Mouse (Mus musculus): Measurements from ENCODE around the gene Zkscan14. TPM values are rescaled to one million over a fixed set of nuclear protein-coding genes. Genes with fewer than 3 reads are reported as not detected.
A peak's percentile ranks its signal among the peaks of the same experiment; 100 is the strongest.

Gene Zkscan14
- total and polyA plus RNA-seq, 3 experiments, result 6.7 to 7.5 TPM; not detected in 1

DNA sequence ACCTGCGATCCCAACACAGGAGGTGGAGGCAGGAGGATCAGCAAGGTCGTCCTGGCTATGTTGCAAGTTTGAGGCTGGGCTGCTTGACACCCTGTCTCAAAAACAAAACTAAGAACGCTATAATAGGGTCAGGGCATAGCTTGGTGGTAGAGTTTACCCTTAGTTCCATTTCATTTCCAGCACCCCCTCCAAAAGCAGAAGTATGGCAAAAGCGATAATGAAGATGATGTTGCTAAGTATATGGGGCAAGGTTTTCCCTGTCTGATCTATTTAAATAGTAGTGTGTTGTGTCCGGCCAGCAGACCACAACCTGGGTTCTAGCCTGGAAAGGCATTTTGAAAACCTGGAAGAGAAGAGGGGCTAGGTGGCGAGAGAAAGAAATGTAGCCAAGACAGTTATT lies 6.3 kb upstream of the Zkscan14 start (continued):
- TF ChIP-seq POLR2A (IDR thresholded peaks at IDR 0.05; ENCODE audit: control insufficient read depth in 1 of 2, insufficient read depth in 1 of 2, low read depth in 1 of 2, low read length in 2 of 2, poor library complexity in 1 of 2) (no peak), HCFC1 (IDR thresholded peaks at IDR 0.05; ENCODE audit: low read depth, low read length) (no peak)

DNA sequence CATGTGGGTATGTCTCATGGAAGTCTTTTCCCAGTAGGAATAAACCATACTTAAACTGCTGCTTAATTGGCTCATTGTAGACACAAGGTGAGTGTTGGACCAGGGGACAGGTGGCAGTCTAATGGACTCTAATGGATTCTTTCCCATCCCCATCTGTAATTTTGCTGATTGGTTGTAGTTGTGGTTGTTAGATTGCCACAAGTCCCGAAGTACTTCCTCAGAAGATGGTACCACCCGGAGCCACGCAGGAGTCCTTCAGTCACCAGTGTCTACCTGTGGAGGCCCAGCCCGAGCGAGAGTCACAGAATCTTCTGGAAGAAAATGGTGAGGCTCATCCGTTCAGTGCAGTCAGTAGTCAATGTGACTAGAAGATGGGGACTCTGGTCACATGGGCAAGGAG lies 5.7 kb upstream of the Zkscan14 start:
- H3K9me3 ChIP-seq (replicated peaks; ENCODE audit: insufficient read depth, low read length), result no peaks in the 10 kb centered on the region
- H3K27me3 ChIP-seq (ENCODE audit: control insufficient read depth in 1 of 2, insufficient read depth in 2 of 2, low read length in 2 of 2), result no peaks in the 10 kb centered on the region
- no peak overlapping the region for H3K4me3 ChIP-seq (ENCODE audit: control insufficient read depth in 1 of 2, insufficient read depth in 1 of 2, low read depth in 2 of 2, low read length in 2 of 2)
- DNase-seq (ENCODE audit: low read depth, low spot score), result no peak
- peaks cover 0 to 20% of the 10 kb centered on the region in 2 experiments; a peak in 3 of 4 replicates for H3K4me1 ChIP-seq (ENCODE audit: control insufficient read depth in 1 of 2, insufficient read depth in 2 of 2, low read length in 2 of 2)
- H3K9ac ChIP-seq (ENCODE audit: control insufficient read depth, low read depth, low read length, poor library complexity, severe bottlenecking), result no peak overlapping the region; the same call in 1 of the 2 replicates
- peaks cover 13% of the 10 kb centered on the region for H3K79me2 ChIP-seq (ENCODE audit: control insufficient read depth, insufficient read depth, low read length, poor library complexity)
- TF ChIP-seq POLR2AphosphoS2 (IDR thresholded peaks at IDR 0.05; ENCODE audit: low read length), result no peak
- TF ChIP-seq NRF1 (IDR thresholded peaks at IDR 0.05; ENCODE audit: insufficient read depth, low read depth, low read length, poor library complexity, severe bottlenecking), result no peak
- no peak for TF ChIP-seq HCFC1 (IDR thresholded peaks at IDR 0.05; ENCODE audit: low read depth, low read length)
- no peak for TF ChIP-seq MYC (IDR thresholded peaks at IDR 0.05; ENCODE audit: low read depth, low read length)
- no peak for TF ChIP-seq TAL1 (IDR thresholded peaks at IDR 0.05; ENCODE audit: low read length)
- TF ChIP-seq TBP (IDR thresholded peaks at IDR 0.05; ENCODE audit: low read depth, low read length), result no peak
- TF ChIP-seq USF2 (IDR thresholded peaks at IDR 0.05; ENCODE audit: borderline replicate concordance in 1 of 2, insufficient read depth in 1 of 2, low read depth in 1 of 2, low read length in 2 of 2), result no peak
- no peak for TF ChIP-seq POLR2A (IDR thresholded peaks at IDR 0.05; ENCODE audit: control insufficient read depth in 1 of 2, insufficient read depth in 1 of 2, low read depth in 1 of 2, low read length in 2 of 2, poor library complexity in 1 of 2)
- TF ChIP-seq GATA1 (IDR thresholded peaks at IDR 0.05; ENCODE audit: low read depth, low read length), result no peak
- no peak for TF ChIP-seq MAX (IDR thresholded peaks at IDR 0.05; ENCODE audit: low read length)
- TF ChIP-seq ZNF384 (IDR thresholded peaks at IDR 0.05; ENCODE audit: low read depth, low read length), result no peak
- H3K36me3 ChIP-seq (ENCODE audit: control insufficient read depth in 1 of 2, insufficient read depth in 2 of 2, low read length in 2 of 2), result peaks cover 0 to 20% of the 10 kb centered on the region in 2 experiments; a peak in 2 of 4 replicates
- peak overlapping the region; percentile 82; the same call in 1 of the 2 replicates for H3K27ac ChIP-seq (ENCODE audit: control insufficient read depth, low read depth, low read length)

DNA sequence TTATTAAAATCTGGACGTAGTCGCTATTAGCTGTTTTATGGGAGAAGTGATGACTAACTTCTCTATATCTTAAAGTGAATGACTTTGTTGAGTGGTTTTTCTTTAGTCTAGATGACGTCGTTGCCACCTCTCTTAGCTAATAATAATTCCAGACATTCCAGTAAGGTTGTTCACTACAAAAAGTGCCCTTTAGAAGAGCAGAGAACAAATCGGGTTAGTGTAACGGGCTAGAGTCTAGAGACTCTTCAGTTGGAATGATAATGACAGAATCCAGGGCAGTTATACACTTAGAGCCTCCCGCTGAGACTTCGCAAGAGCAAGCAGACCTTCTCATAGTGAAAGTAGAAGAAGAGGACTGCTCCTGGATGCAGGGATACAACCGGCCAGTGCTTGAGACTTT lies 3.4 kb upstream of the Zkscan14 start:
- H3K79me2 ChIP-seq (ENCODE audit: control insufficient read depth, insufficient read depth, low read length, poor library complexity), result peaks cover 25% of the 10 kb centered on the region
- TF ChIP-seq ETS1 (IDR thresholded peaks at IDR 0.05; ENCODE audit: low read depth, low read length) (peak; percentile 24; the same call in 1 of the 2 replicates), POLR2AphosphoS2 (IDR thresholded peaks at IDR 0.05; ENCODE audit: low read length) (no peak), SIN3A (IDR thresholded peaks at IDR 0.05; ENCODE audit: low read length) (0 out of 2 replicates have a peak, but pooled peaks have one; percentile 13)
- peak overlapping the region; percentile 82 for H3K9ac ChIP-seq (ENCODE audit: control insufficient read depth, low read depth, low read length, poor library complexity, severe bottlenecking)
- DNase-seq (ENCODE audit: low read depth, low spot score), result no peak
- H3K27me3 ChIP-seq (ENCODE audit: control insufficient read depth in 1 of 2, insufficient read depth in 2 of 2, low read length in 2 of 2), result no peaks in the 10 kb centered on the region
- peak overlapping the region; percentile 42 for H3K27ac ChIP-seq (ENCODE audit: control insufficient read depth, low read depth, low read length)
- H3K9me3 ChIP-seq (replicated peaks; ENCODE audit: insufficient read depth, low read length), result no peaks in the 10 kb centered on the region
- H3K4me3 ChIP-seq (ENCODE audit: control insufficient read depth in 1 of 2, insufficient read depth in 1 of 2, low read depth in 2 of 2, low read length in 2 of 2), result peak overlapping the region; percentile 78 to 95
- peaks cover 0 to 27% of the 10 kb centered on the region in 2 experiments; a peak in 2 of 4 replicates for H3K36me3 ChIP-seq (ENCODE audit: control insufficient read depth in 1 of 2, insufficient read depth in 2 of 2, low read length in 2 of 2)
- H3K4me1 ChIP-seq (ENCODE audit: control insufficient read depth in 1 of 2, insufficient read depth in 2 of 2, low read length in 2 of 2), result peaks cover 0 to 25% of the 10 kb centered on the region in 2 experiments; a peak in 3 of 4 replicates

All from MEL (cell line).